In genomic region chr2:118637888-118638526, GRCm38 (mm10) we compare ENCODE assay signal across 9 mouse cellular contexts. TPM values are rescaled to one million over a fixed set of nuclear protein-coding genes. Genes with fewer than 3 reads are reported as not detected.
DNase-seq lines count a peak whose midpoint lies in the region; ATAC-seq and TF ChIP-seq lines count a peak whose summit lies in the region.
"Had no signal": no experiment of that assay in that cellular context is flagged by ENCODE, and none has a peak within 500 bp of the region (broad histone marks: within the 10 kb centered on the region; RNA-seq: fewer than 3 reads in every experiment).

No protein-coding gene starts in this region.

- no peaks in the 10 kb centered on the region for H3K4me1 ChIP-seq in forebrain, postnatal 0 days (ENCODE audit: insufficient read depth)
- no peaks in the 10 kb centered on the region for H3K4me1 ChIP-seq in hindbrain, postnatal 0 days (ENCODE audit: insufficient read depth, low read length)

- no peaks in the 10 kb centered on the region for H3K9me3 ChIP-seq in forebrain, postnatal 0 days (ENCODE audit: low read length)
- no peaks in the 10 kb centered on the region for H3K9me3 ChIP-seq in hindbrain, postnatal 0 days (ENCODE audit: low read length)
- H3K9me3 ChIP-seq: megakaryocyte, embryonic 14.5 days had no signal

- H3K27me3 ChIP-seq in Patski: no peaks in the 10 kb centered on the region
- no peaks in the 10 kb centered on the region for H3K27me3 ChIP-seq in forebrain, postnatal 0 days (ENCODE audit: insufficient read depth, low read length)
- H3K27me3 ChIP-seq in hindbrain, postnatal 0 days (ENCODE audit: insufficient read depth, low read length): no peaks in the 10 kb centered on the region
- H3K27me3 ChIP-seq: megakaryocyte, embryonic 14.5 days had no signal

- in situ Hi-C loops in Patski (cut with MboI; ENCODE audit: low pct_unique_long_range_greater_than_20kb): loop anchor here (5.0 kb wide), 2 partner anchors 89 to 244 kb away; partner anchors contain the start of gene Plcb2

- POLR2A ChIA-PET in Patski (lab: Charles Lee): interaction anchor here (1.1 to 1.2 kb wide), 2 partner anchors 92 to 151 kb away, joined by 3 read pairs; no protein-coding TSS in a partner anchor

- no peak for ATAC-seq in Patski
- ATAC-seq in forebrain, postnatal 0 days: peak; percentile 88
- peak; percentile 80 for ATAC-seq in hindbrain, postnatal 0 days
- ATAC-seq in megakaryocyte, adult 5-6 weeks (ENCODE audit: poor library complexity, severe bottlenecking): peak; percentile 88

- H3K36me3 ChIP-seq in forebrain, postnatal 0 days (ENCODE audit: insufficient read depth): peaks cover 5% of the 10 kb centered on the region; the same call in 1 of the 2 replicates
- no peaks in the 10 kb centered on the region; the same call in 1 of the 2 replicates for H3K36me3 ChIP-seq in hindbrain, postnatal 0 days (ENCODE audit: insufficient read depth, low read length)

- CTCF ChIA-PET in Patski (lab: Charles Lee): interaction anchor here (0.7 to 10.1 kb wide), 19 partner anchors 9 to 241 kb away, joined by 3 to 60 read pairs (median 3); partner anchors contain the start of genes Ankrd63 and Disp2

- 0 out of 2 replicates have a peak overlapping the region, but pooled peaks have one; percentile 33 for H3K9ac ChIP-seq in forebrain, postnatal 0 days
- H3K9ac ChIP-seq in hindbrain, postnatal 0 days (replicated peaks; ENCODE audit: low read length): no peak overlapping the region

- peak; percentile 93 for TF ChIP-seq CTCF in Patski (IDR thresholded peaks at IDR 0.05)
- TF ChIP-seq CTCF in forebrain, postnatal 0 days (IDR thresholded peaks at IDR 0.05; ENCODE audit: low read depth): peak; percentile 92
- peak; percentile 92 for TF ChIP-seq CTCF in hindbrain, postnatal 0 days (IDR thresholded peaks at IDR 0.05; ENCODE audit: low read depth)

- 38% methylated on average over 8 of the region's 8 CpGs for WGBS in forebrain, postnatal 0 days
- 38% methylated on average over 8 of the region's 8 CpGs for WGBS in hindbrain, postnatal 0 days

- DNase-seq in Patski (ENCODE audit: low read depth, low spot score): no peak
- DNase-seq in cerebellum, adult 11-12 months: peak; percentile 46
- DNase-seq in forebrain, postnatal 0 days: peak; percentile 89
- DNase-seq in hindbrain, postnatal 0 days (ENCODE audit: low spot score): peak; percentile 87
- DNase-seq in layer of hippocampus, postnatal 36 days: peak; percentile 40 to 79
- DNase-seq in right cerebral cortex, postnatal 14 days: peak; percentile 66
- DNase-seq in urinary bladder, postnatal 4 days (ENCODE audit: low spot score in 2 of 2): peak; percentile 45 to 69

- no peak overlapping the region for H3K4me3 ChIP-seq in forebrain, postnatal 0 days (ENCODE audit: low read depth, low read length)
- no peak overlapping the region for H3K4me3 ChIP-seq in hindbrain, postnatal 0 days (ENCODE audit: low read length)
- H3K4me3 ChIP-seq: megakaryocyte, embryonic 14.5 days had no signal

- H3K27ac ChIP-seq in forebrain, postnatal 0 days (ENCODE audit: low read depth, low read length): no peak overlapping the region
- no peak overlapping the region for H3K27ac ChIP-seq in hindbrain, postnatal 0 days

- H3K4me2 ChIP-seq in forebrain, postnatal 0 days (ENCODE audit: low read depth): no peak overlapping the region
- H3K4me2 ChIP-seq in hindbrain, postnatal 0 days (ENCODE audit: low read depth, low read length): no peak overlapping the region

RNA-seq across cellular contexts. Expression of gene Pak6, which starts 25.1 kb away (rescaled TPM):
- polyA plus RNA-seq in Patski (2021): 0.15 TPM
- total RNA-seq in forebrain, postnatal 0 days (2014; rRNA removed): 71.4 and 84.4 TPM in 2 replicates
- 39.6 and 61.9 TPM in 2 replicates for polyA plus RNA-seq in forebrain, postnatal 0 days (2015; fragmentation: Nextera tagmentation; extraction: Ambion mirVana)
- 74.6 and 79.0 TPM in 2 replicates for total RNA-seq in hindbrain, postnatal 0 days (2014; rRNA removed)
- 36.5 and 40.8 TPM in 2 replicates for polyA plus RNA-seq in hindbrain, postnatal 0 days (2015; fragmentation: Nextera tagmentation; extraction: Ambion mirVana)
- total RNA-seq in layer of hippocampus, postnatal 36 days (2021): 10 to 100 TPM; 50.0 to 55.4 TPM
- total RNA-seq in megakaryocyte, adult 5-6 weeks (2015): not detected in 2 replicates
- total RNA-seq in megakaryocyte, adult 5-6 weeks (2017): not detected in 2 replicates

RNA-seq across cellular contexts. Expression of gene Bub1b, which starts 40.0 kb away (rescaled TPM):
- 44.8 TPM for polyA plus RNA-seq in Patski (2021)
- 10.1 and 11.9 TPM in 2 replicates for total RNA-seq in forebrain, postnatal 0 days (2014; rRNA removed)
- 6.5 and 7.2 TPM in 2 replicates for polyA plus RNA-seq in forebrain, postnatal 0 days (2015; fragmentation: Nextera tagmentation; extraction: Ambion mirVana)
- 15.1 and 16.3 TPM in 2 replicates for total RNA-seq in hindbrain, postnatal 0 days (2014; rRNA removed)
- polyA plus RNA-seq in hindbrain, postnatal 0 days (2015; fragmentation: Nextera tagmentation; extraction: Ambion mirVana): 11.5 and 13.0 TPM in 2 replicates
- 1 to 10 TPM; 1.5 to 3.2 TPM for total RNA-seq in layer of hippocampus, postnatal 36 days (2021)
- 48.8 and 63.4 TPM in 2 replicates for total RNA-seq in megakaryocyte, adult 5-6 weeks (2015)
- 139 TPM in 2 replicates for total RNA-seq in megakaryocyte, adult 5-6 weeks (2017)

Comparison
In these comparisons a context has a peak if more than half of its experiments do, and no peak if none do; other contexts are left out.
1. RNA of gene Pak6, which starts 25.1 kb away (total RNA-seq): 71.4 to 84.4 TPM in forebrain, postnatal 0 days, 74.6 to 79.0 TPM in hindbrain, postnatal 0 days and 50.0 to 55.4 TPM in layer of hippocampus, postnatal 36 days; not detected in megakaryocyte, adult 5-6 weeks; every median in the first group is over 10 times any median in the second.
2. Peak in every context shown above with its lines, with median percentiles within 50 percentile points of each other: CTCF ChIP-seq.